ENCODE assay signal across 9 mouse cellular contexts in the genomic region with DNA sequence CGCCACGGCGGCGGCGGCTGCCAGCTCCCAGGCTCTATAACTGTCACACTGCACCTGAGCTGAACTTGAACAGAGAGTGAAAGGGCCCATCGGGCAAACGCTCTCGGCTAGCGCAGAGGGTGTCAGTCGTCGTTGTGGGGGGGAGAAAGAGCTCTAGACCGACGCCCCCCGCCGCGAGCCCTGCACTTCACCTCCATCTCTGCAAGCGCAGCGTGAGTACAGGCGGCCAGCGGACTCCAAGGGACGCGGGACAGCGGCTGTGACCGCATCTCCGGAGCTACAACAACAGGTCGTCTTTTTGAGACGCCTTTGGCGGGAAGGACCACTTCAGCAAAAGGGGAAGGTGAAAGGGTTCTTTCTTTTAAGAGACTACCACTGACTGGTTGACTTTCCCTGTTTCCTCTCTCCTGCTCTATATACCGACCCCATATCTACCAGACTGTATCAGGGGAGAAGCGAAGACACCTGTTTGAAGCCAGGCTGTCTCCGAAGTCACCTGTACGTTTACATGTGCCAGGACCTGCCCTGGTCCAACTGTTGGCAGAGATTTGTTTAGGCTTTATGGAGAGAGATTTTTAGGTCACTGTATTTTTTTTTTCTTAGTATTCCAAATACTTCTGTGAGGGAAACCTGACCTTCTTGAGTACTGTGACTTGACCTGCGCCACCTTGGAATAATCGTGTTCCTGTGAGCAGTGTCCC. TPM values are rescaled to one million over a fixed set of nuclear protein-coding genes. Genes with fewer than 3 reads are reported as not detected.
DNase-seq lines count a peak whose midpoint lies in the region; ATAC-seq and TF ChIP-seq lines count a peak whose summit lies in the region.
"Had no signal": no experiment of that assay in that cellular context is flagged by ENCODE, and none has a peak within 500 bp of the region (broad histone marks: within the 10 kb centered on the region; RNA-seq: fewer than 3 reads in every experiment).

Gene Kcnd2, plus strand, starts transcription at position 13 of the 701 bp plus-strand sequence.

- H3K27ac ChIP-seq in heart, adult 2 months = peak within 1 kb of the TSS; percentile 68
- no peak within 1 kb of the TSS for H3K27ac ChIP-seq in brown adipose tissue, adult 24 weeks (replicated peaks; ENCODE audit: low read depth, low read length)
- no peak within 1 kb of the TSS for H3K27ac ChIP-seq in heart, embryonic 11.5 days (ENCODE audit: low read depth, low read length)
- peak within 1 kb of the TSS; percentile 87 for H3K27ac ChIP-seq in neural tube, embryonic 15.5 days (replicated peaks)

- no peak for TF ChIP-seq POLR2A in heart, adult 2 months (IDR thresholded peaks at IDR 0.05; ENCODE audit: insufficient read depth, low read depth, low read length)

- H3K36me3 ChIP-seq in heart, adult 2 months (ENCODE audit: control insufficient read depth, insufficient read depth, low read length) = no peaks in the 10 kb centered on the region
- no peaks in the 10 kb centered on the region for H3K36me3 ChIP-seq in heart, embryonic 11.5 days (ENCODE audit: control insufficient read depth, insufficient read depth, low read length)
- no peaks in the 10 kb centered on the region for H3K36me3 ChIP-seq in neural tube, embryonic 15.5 days

- no peak for TF ChIP-seq EP300 in heart, adult 2 months (IDR thresholded peaks at IDR 0.05; ENCODE audit: insufficient read depth, low read depth, low read length)

- WGBS in heart, adult 2 months = 12% methylated on average over 34 of the region's 34 CpGs
- WGBS in heart, embryonic 11.5 days (ENCODE audit: insufficient replicate concordance) = 10% methylated on average over 34 of the region's 34 CpGs
- WGBS in neural tube, embryonic 15.5 days = 10% methylated on average over 34 of the region's 34 CpGs

- peaks cover 2% of the 10 kb centered on the region; the same call in 1 of the 2 replicates for H3K79me2 ChIP-seq in heart, adult 2 months (replicated peaks; ENCODE audit: control insufficient read depth, insufficient read depth, low read length)

- peak within 1 kb of the TSS; percentile 96 for H3K4me2 ChIP-seq in heart, embryonic 11.5 days
- H3K4me2 ChIP-seq in neural tube, embryonic 15.5 days = peak within 1 kb of the TSS; percentile 64

- intact Hi-C loops in heart, adult 2 months (cut with DNase I) = loop anchor here (10.0 kb wide), 2 partner anchors 171 to 319 kb away; no protein-coding TSS in a partner anchor
- intact Hi-C loops in left cerebral cortex, postnatal 14 days (cut with DNase I) = loop anchor here (5.0 kb wide), 2 partner anchors 322 to 492 kb away; no protein-coding TSS in a partner anchor

- no peaks in the 10 kb centered on the region for H3K9me3 ChIP-seq in heart, embryonic 11.5 days (replicated peaks; ENCODE audit: control insufficient read depth, low read length)
- H3K9me3 ChIP-seq in neural tube, embryonic 15.5 days (replicated peaks) = no peaks in the 10 kb centered on the region

- H3K27me3 ChIP-seq in heart, adult 2 months (ENCODE audit: control insufficient read depth, insufficient read depth, low read length) = peaks cover 3% of the 10 kb centered on the region; the same call in 1 of the 2 replicates
- peaks cover 19% of the 10 kb centered on the region for H3K27me3 ChIP-seq in heart, embryonic 11.5 days (ENCODE audit: control insufficient read depth, insufficient read depth, low read length)
- H3K27me3 ChIP-seq in neural tube, embryonic 15.5 days (replicated peaks) = no peaks in the 10 kb centered on the region
- H3K27me3 ChIP-seq: CH12.LX had no signal

- TF ChIP-seq CTCF in heart, adult 2 months (IDR thresholded peaks at IDR 0.05) = no peak

- no peak for DNase-seq in heart, adult 2 months
- no peak for DNase-seq in heart, postnatal 4 days
- no peak for DNase-seq in left cerebral cortex, postnatal 14 days (ENCODE audit: low spot score in 2 of 2)
- DNase-seq in thymus, postnatal 25 days = no peak
- no peak for DNase-seq in thymus, adult 18-20 months

- H3K4me3 ChIP-seq in heart, adult 2 months = peak within 1 kb of the TSS; percentile 52
- peak within 1 kb of the TSS; percentile 46 for H3K4me3 ChIP-seq in brown adipose tissue, adult 24 weeks (ENCODE audit: insufficient read depth, low read depth, low read length)
- H3K4me3 ChIP-seq in heart, embryonic 11.5 days (ENCODE audit: low read depth, low read length) = peak within 1 kb of the TSS; percentile 69
- peak within 1 kb of the TSS; percentile 87 for H3K4me3 ChIP-seq in neural tube, embryonic 15.5 days (replicated peaks)

- H3K4me1 ChIP-seq in heart, adult 2 months (ENCODE audit: control insufficient read depth, insufficient read depth, low read length) = no peaks in the 10 kb centered on the region
- no peaks in the 10 kb centered on the region for H3K4me1 ChIP-seq in brown adipose tissue, adult 24 weeks (ENCODE audit: control insufficient read depth, insufficient read depth, insufficient read length, low read length)
- 0 out of 2 replicates have a peak, but pooled peaks cover 3% of the 10 kb centered on the region for H3K4me1 ChIP-seq in heart, embryonic 11.5 days (ENCODE audit: control insufficient read depth, insufficient read depth, low read length)
- peaks cover 21% of the 10 kb centered on the region for H3K4me1 ChIP-seq in neural tube, embryonic 15.5 days

- ATAC-seq in heart, embryonic 11.5 days (replicated peaks; ENCODE audit: insufficient number of reproducible peaks, low FRiP score, low TSS enrichment) = 0 out of 2 replicates have a peak, but pooled peaks have one; percentile 40
- ATAC-seq in neural tube, embryonic 15.5 days (ENCODE audit: low FRiP score) = peak; percentile 27; the same call in 1 of the 2 replicates

- H3K9ac ChIP-seq in heart, adult 2 months (ENCODE audit: low read depth, low read length) = peak within 1 kb of the TSS; percentile 73
- peak within 1 kb of the TSS; percentile 65 for H3K9ac ChIP-seq in heart, embryonic 11.5 days (ENCODE audit: low read depth, low read length)
- peak within 1 kb of the TSS; percentile 85 for H3K9ac ChIP-seq in neural tube, embryonic 15.5 days (replicated peaks)

RNA-seq across cellular contexts. Expression of gene Kcnd2, which starts in this region (rescaled TPM):
- 10 to 100 TPM; 12.8 to 14.1 TPM for total RNA-seq in heart, adult 2 months (2021)
- polyA plus RNA-seq in heart, adult 2 months (2012; rRNA removed) = 8.1 and 18.1 TPM in 2 replicates
- total RNA-seq in heart, postnatal 4 days (2021) = 1 to 10 TPM; 3.4 to 3.7 TPM
- polyA plus RNA-seq in brown adipose tissue, adult 24 weeks (2012; ENCODE audit: insufficient read depth, insufficient read length, missing spikeins) = not detected in 2 replicates
- polyA plus RNA-seq in heart, embryonic 11.5 days (2014; fragmentation: Nextera tagmentation; extraction: Ambion mirVana) = 1.8 and 1.9 TPM in 2 replicates
- 10 to 100 TPM; 72.0 to 73.2 TPM for total RNA-seq in left cerebral cortex, postnatal 14 days (2021)
- 25.0 and 30.6 TPM in 2 replicates for polyA plus RNA-seq in neural tube, embryonic 15.5 days (2015; fragmentation: Nextera tagmentation; extraction: Ambion mirVana)
- total RNA-seq: CH12.LX had no signal

Comparison
In these comparisons a context has a peak if more than half of its experiments do, and no peak if none do; other contexts are left out.
1. RNA of gene Kcnd2 (total RNA-seq): 72.0 to 73.2 TPM in left cerebral cortex, postnatal 14 days; 12.8 to 14.1 TPM in heart, adult 2 months and 3.4 to 3.7 TPM in heart, postnatal 4 days; every median in the first group is over 4 times any median in the second.
2. H3K27ac ChIP-seq: peak in heart, adult 2 months (single experiment) and neural tube, embryonic 15.5 days (single experiment); none in brown adipose tissue, adult 24 weeks (single experiment) and heart, embryonic 11.5 days (single experiment).
3. Peak in every context shown above with its lines, with median percentiles within 50 percentile points of each other: H3K4me3 ChIP-seq and H3K9ac ChIP-seq.